Mouse (Mus musculus) intestine, postnatal 0 days (tissue): Measurements from ENCODE around the gene Rnf11. TPM values are rescaled to one million over a fixed set of nuclear protein-coding genes. Genes with fewer than 3 reads are reported as not detected.
A peak's percentile ranks its signal among the peaks of the same experiment; 100 is the strongest.

Experiments
- ATAC-seq: fragments of 200-750 bp; cut with Nextera tagmentation; 2 replicates; pipeline ENCODE4 v1.8.0; 2017; ENCODE audit warnings: mild to moderate bottlenecking, moderate TSS enrichment, moderate library complexity
- H3K27ac ChIP-seq: fragments of 300-500 bp; sonication (generic); 2 replicates; pipeline ENCODE4 v1.5.1; 2014; ENCODE audit warnings: mild to moderate bottlenecking, low read depth, low read length, moderate library complexity
- H3K27me3 ChIP-seq: fragments of 300-500 bp; sonication (generic); replicated peaks from 2 replicates; pipeline ENCODE4 v1.6.1; 2014; ENCODE audit warnings: low read length, mixed read lengths; ENCODE audit not compliant: control insufficient read depth, insufficient read depth
- H3K36me3 ChIP-seq: fragments of 300-500 bp; sonication (generic); 2 replicates; pipeline ENCODE4 v1.6.1; 2014; ENCODE audit warnings: mild to moderate bottlenecking, moderate library complexity; ENCODE audit not compliant: control insufficient read depth, insufficient read depth
- H3K4me1 ChIP-seq: fragments of 300-500 bp; sonication (generic); replicated peaks from 2 replicates; pipeline ENCODE4 v1.6.1; 2014; ENCODE audit warnings: antibody characterized with exemption, low read length, mixed read lengths; ENCODE audit not compliant: control insufficient read depth, insufficient read depth
- H3K4me2 ChIP-seq: fragments of 300-500 bp; sonication (generic); replicated peaks from 2 replicates; pipeline ENCODE4 v1.6.1; 2014; ENCODE audit warnings: low read depth, mild to moderate bottlenecking, moderate library complexity
- H3K4me3 ChIP-seq: fragments of 300-500 bp; sonication (generic); 2 replicates; pipeline ENCODE4 v1.5.1; 2014; ENCODE audit warnings: low read depth, low read length
- H3K9ac ChIP-seq: fragments of 300-500 bp; sonication (generic); 2 replicates; pipeline ENCODE4 v1.6.1; 2014; ENCODE audit warnings: mild to moderate bottlenecking, low read depth, low read length
- H3K9me3 ChIP-seq: fragments of 300-500 bp; sonication (generic); 2 replicates; pipeline ENCODE4 v1.6.1; 2016; ENCODE audit warnings: mixed run types; ENCODE audit not compliant: control insufficient read depth
- CTCF ChIP-seq: sonication (generic); IDR thresholded peaks from 2 replicates; pipeline ENCODE4 v1.5.1; 2016; ENCODE audit warnings: low read depth, mild to moderate bottlenecking, control low read depth, antibody characterized with exemption, moderate library complexity
- WGBS: fragments of 180-500 bp; shearing (Covaris S2); extraction: QIAGEN DNeasy Blood & Tissue Kit; methylation state at CpG from one replicate; pipeline ENCODE4 v1.1.7; 2014; 5-methylcytosine and 5-hydroxymethylcytosine counted together
- polyA plus RNA-seq: library from polyadenylated mRNA; unstranded; fragments of >200 nt; fragmentation: Nextera tagmentation; extraction: Ambion mirVana; gene quantifications from 2 replicates; pipeline ENCODE4 v1.2.1, GENCODE M21; 2015

Rnf11 gene
- polyA plus RNA-seq, 1 experiment from 2014 or later = 36.0 TPM

- no peak for ATAC-seq
- Histone ChIP-seq H3K4me2 (no peak overlapping the region), H3K36me3 (no peaks in the 10 kb centered on the region), H3K9ac (no peak overlapping the region), H3K4me3 (no peak overlapping the region), H3K27ac (no peak overlapping the region), H3K9me3 (no peaks in the 10 kb centered on the region), H3K27me3 (no peaks in the 10 kb centered on the region), H3K4me1 (no peaks in the 10 kb centered on the region)
- no peak for TF ChIP-seq CTCF
- 95% methylated on average over 1 of the region's 1 CpGs for WGBS
Measured at GRCm38 (mm10) chr4:109434256-109434655, 50.3 kb downstream of the Rnf11 start.

- Histone ChIP-seq H3K9me3 (no peaks in the 10 kb centered on the region), H3K4me3 (no peak overlapping the region), H3K4me2 (no peak overlapping the region), H3K27me3 (no peaks in the 10 kb centered on the region), H3K27ac (no peak overlapping the region), H3K9ac (no peak overlapping the region), H3K4me1 (no peaks in the 10 kb centered on the region), H3K36me3 (no peaks in the 10 kb centered on the region)
- no peak for ATAC-seq
- no peak for TF ChIP-seq CTCF
- WGBS = 68% methylated on average over 6 of the region's 6 CpGs
Measured at GRCm38 (mm10) chr4:109433641-109434040, 50.9 kb downstream of the Rnf11 start.

- TF ChIP-seq CTCF = no peak
- H3K4me2 ChIP-seq = no peak overlapping the region
- H3K4me3 ChIP-seq = no peak overlapping the region
- H3K4me1 ChIP-seq = no peaks in the 10 kb centered on the region
- no peak overlapping the region for H3K9ac ChIP-seq
- ATAC-seq = no peak
- H3K36me3 ChIP-seq = no peaks in the 10 kb centered on the region
- H3K27me3 ChIP-seq = no peaks in the 10 kb centered on the region
- WGBS = 69% methylated on average over 16 of the region's 16 CpGs
- H3K27ac ChIP-seq = no peak overlapping the region
- no peaks in the 10 kb centered on the region for H3K9me3 ChIP-seq
Measured at GRCm38 (mm10) chr4:109432668-109433375, 51.7 kb downstream of the Rnf11 start.

DNA sequence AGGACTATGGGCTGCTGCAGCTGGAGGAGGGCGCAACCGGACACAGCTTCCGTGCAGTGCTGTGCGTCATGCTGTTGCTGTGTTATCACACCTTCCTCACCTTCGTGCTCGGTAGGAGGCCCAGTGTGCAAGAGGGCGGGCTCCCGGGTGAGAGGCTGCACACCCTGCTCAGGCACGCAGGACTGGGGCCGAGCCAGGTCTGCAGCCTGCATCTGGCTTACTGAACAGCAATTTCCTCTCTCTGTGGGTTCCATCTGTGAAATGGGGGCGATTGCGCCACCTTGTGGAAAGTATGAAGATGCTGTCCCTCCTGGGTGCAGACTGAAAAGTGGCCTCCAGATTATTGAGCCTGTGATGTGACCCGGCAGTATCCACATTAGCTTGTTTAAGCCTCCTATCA, 53.7 kb downstream of the Rnf11 start:
- H3K9me3 ChIP-seq = no peaks in the 10 kb centered on the region

GRCm38 (mm10) chr4:109430250-109430649, 54.3 kb downstream of the Rnf11 start:
- H3K9me3 ChIP-seq = no peaks in the 10 kb centered on the region
- 90% methylated on average over 7 of the region's 7 CpGs for WGBS
- no peak overlapping the region for H3K27ac ChIP-seq
- ATAC-seq = no peak
- no peak for TF ChIP-seq CTCF
- H3K4me1 ChIP-seq = no peaks in the 10 kb centered on the region
- H3K4me3 ChIP-seq = no peak overlapping the region
- H3K4me2 ChIP-seq = no peak overlapping the region
- no peaks in the 10 kb centered on the region for H3K36me3 ChIP-seq
- no peaks in the 10 kb centered on the region for H3K27me3 ChIP-seq
- no peak overlapping the region for H3K9ac ChIP-seq

More for the DNA sequence above, 53.7 kb downstream of the Rnf11 start:
- Histone ChIP-seq H3K4me2 (no peak overlapping the region), H3K27me3 (no peaks in the 10 kb centered on the region), H3K36me3 (no peaks in the 10 kb centered on the region), H3K9ac (no peak overlapping the region), H3K4me1 (no peaks in the 10 kb centered on the region), H3K27ac (no peak overlapping the region), H3K4me3 (no peak overlapping the region)
- 26% methylated on average over 13 of the region's 13 CpGs for WGBS
- peak; percentile 93 for ATAC-seq
- peak; percentile 86 for TF ChIP-seq CTCF

DNA sequence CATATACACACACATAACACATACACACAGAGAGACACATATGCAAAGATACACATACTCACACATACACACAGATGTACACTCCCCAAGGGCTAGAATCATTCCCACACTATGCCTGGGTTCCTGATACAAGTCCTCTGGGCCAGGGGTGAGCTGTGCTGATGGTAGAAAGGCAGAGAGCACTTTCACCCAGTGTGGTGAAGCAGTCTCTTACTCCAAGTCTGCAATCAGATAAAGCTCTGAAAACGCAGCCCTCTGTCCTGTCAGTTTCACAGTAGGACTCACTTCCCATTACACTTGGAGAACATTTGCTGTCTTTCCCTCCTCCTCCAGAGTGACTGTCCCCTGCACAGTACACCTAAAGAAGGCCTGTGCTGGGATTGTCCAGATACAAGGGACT, 57.5 kb downstream of the Rnf11 start:
- no peaks in the 10 kb centered on the region for H3K4me1 ChIP-seq
- no peak overlapping the region for H3K9ac ChIP-seq
- H3K36me3 ChIP-seq = no peaks in the 10 kb centered on the region
- no peak overlapping the region for H3K4me2 ChIP-seq
- ATAC-seq = no peak
- no peak overlapping the region for H3K4me3 ChIP-seq
- WGBS = 55% methylated on average over 1 of the region's 1 CpGs
- H3K27ac ChIP-seq = no peak overlapping the region
- no peaks in the 10 kb centered on the region for H3K27me3 ChIP-seq
- no peaks in the 10 kb centered on the region for H3K9me3 ChIP-seq
- no peak for TF ChIP-seq CTCF
